Mouse (Mus musculus) liver, embryonic 14.5 days (tissue): ENCODE results near the gene Krtap1-3.

Experiments
- CTCF ChIP-seq: IDR thresholded peaks from 2 replicates; pipeline ENCODE4 v1.5.1; 2016; ENCODE audit warnings: antibody characterized with exemption, low read depth, control low read depth
- EP300 ChIP-seq: IDR thresholded peaks from 2 replicates; pipeline ENCODE4 v1.6.1; 2016; ENCODE audit warnings: antibody characterized with exemption, low read depth

- TF ChIP-seq CTCF: no peak
- TF ChIP-seq EP300: no peak
Observed at GRCm38 (mm10) chr11:99614796-99615363, 23.7 kb upstream of the Krtap1-3 start, which contains the start of gene Krtap2-4.
